ENCODE assay signal across 9 mouse cellular contexts in the genomic region with DNA sequence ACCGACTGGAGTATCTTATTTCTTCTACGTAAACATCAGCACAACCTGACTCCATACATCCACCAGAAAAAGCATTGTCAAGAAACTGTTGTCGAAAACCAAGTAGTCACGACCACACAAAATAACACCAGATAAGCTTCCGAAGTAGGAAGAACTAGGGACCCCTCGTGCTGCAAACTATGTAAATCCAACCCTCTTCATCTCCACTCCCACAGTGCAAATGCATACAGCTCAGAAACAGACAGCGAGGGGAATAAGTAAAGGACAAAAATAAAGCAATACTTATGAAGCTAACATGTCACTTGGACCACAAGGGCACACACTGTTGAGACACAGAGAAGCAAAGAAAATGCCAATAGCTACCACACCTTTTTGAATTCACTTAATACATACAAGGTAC. TPM values are rescaled to one million over a fixed set of nuclear protein-coding genes. Genes with fewer than 3 reads are reported as not detected.
DNase-seq lines count a peak whose midpoint lies in the region; ATAC-seq and TF ChIP-seq lines count a peak whose summit lies in the region.
"Had no signal": no experiment of that assay in that cellular context is flagged by ENCODE, and none has a peak within 500 bp of the region (broad histone marks: within the 10 kb centered on the region; RNA-seq: fewer than 3 reads in every experiment).

No protein-coding gene starts in this region.

- peak overlapping the region; percentile 82 for H3K4me3 ChIP-seq in kidney, postnatal 0 days (replicated peaks; ENCODE audit: low read depth, low read length)
- peak overlapping the region; percentile 77 for H3K4me3 ChIP-seq in forebrain, embryonic 12.5 days (replicated peaks)
- H3K4me3 ChIP-seq in hindbrain, embryonic 15.5 days = peak overlapping the region; percentile 68
- peak overlapping the region; percentile 59 for H3K4me3 ChIP-seq in neural tube, embryonic 14.5 days (ENCODE audit: low read depth, low read length)

- 23% methylated on average over 7 of the region's 7 CpGs for WGBS in kidney, postnatal 0 days
- WGBS in forebrain, embryonic 12.5 days = 71% methylated on average over 7 of the region's 7 CpGs
- WGBS in hindbrain, embryonic 15.5 days = 48% methylated on average over 7 of the region's 7 CpGs
- WGBS in neural tube, embryonic 14.5 days = 65% methylated on average over 7 of the region's 7 CpGs

- peak overlapping the region; percentile 79 for H3K4me2 ChIP-seq in kidney, postnatal 0 days (ENCODE audit: low read length)
- H3K4me2 ChIP-seq in forebrain, embryonic 12.5 days = peak overlapping the region; percentile 69
- peak overlapping the region; percentile 73 for H3K4me2 ChIP-seq in hindbrain, embryonic 15.5 days
- H3K4me2 ChIP-seq in neural tube, embryonic 14.5 days (ENCODE audit: low read depth, low read length) = peak overlapping the region; percentile 85

- peak overlapping the region; percentile 49; the same call in 1 of the 2 replicates for H3K9ac ChIP-seq in kidney, postnatal 0 days (ENCODE audit: low read depth, low read length)
- H3K9ac ChIP-seq in forebrain, embryonic 12.5 days = peak overlapping the region; percentile 97; the same call in 1 of the 2 replicates
- peak overlapping the region; percentile 92 for H3K9ac ChIP-seq in hindbrain, embryonic 15.5 days
- no peak overlapping the region for H3K9ac ChIP-seq in neural tube, embryonic 14.5 days (replicated peaks; ENCODE audit: low read depth, low read length)

- H3K4me1 ChIP-seq in kidney, postnatal 0 days (replicated peaks; ENCODE audit: insufficient read depth, low read length) = peaks cover 12% of the 10 kb centered on the region; the same call in 1 of the 2 replicates
- H3K4me1 ChIP-seq in forebrain, embryonic 12.5 days = peaks cover 78% of the 10 kb centered on the region
- H3K4me1 ChIP-seq in hindbrain, embryonic 15.5 days (replicated peaks) = peaks cover 37% of the 10 kb centered on the region
- H3K4me1 ChIP-seq in neural tube, embryonic 14.5 days (ENCODE audit: control insufficient read depth, insufficient read depth, low read length) = peaks cover 46% of the 10 kb centered on the region

- H3K27me3 ChIP-seq in kidney, postnatal 0 days (ENCODE audit: insufficient read depth, low read length) = no peaks in the 10 kb centered on the region
- peaks cover 14% of the 10 kb centered on the region for H3K27me3 ChIP-seq in forebrain, embryonic 12.5 days
- no peaks in the 10 kb centered on the region for H3K27me3 ChIP-seq in hindbrain, embryonic 15.5 days
- H3K27me3 ChIP-seq in neural tube, embryonic 14.5 days (ENCODE audit: control insufficient read depth, insufficient read depth, low read length) = no peaks in the 10 kb centered on the region

- H3K27ac ChIP-seq in kidney, postnatal 0 days = peak overlapping the region; percentile 42
- H3K27ac ChIP-seq in forebrain, embryonic 12.5 days = 0 out of 2 replicates have a peak overlapping the region, but pooled peaks have one; percentile 50
- peak overlapping the region; percentile 97 for H3K27ac ChIP-seq in hindbrain, embryonic 15.5 days (replicated peaks)
- 0 out of 2 replicates have a peak overlapping the region, but pooled peaks have one; percentile 4 for H3K27ac ChIP-seq in neural tube, embryonic 14.5 days (ENCODE audit: low read depth, low read length)

- peak; percentile 58 for DNase-seq in kidney, postnatal 0 days (ENCODE audit: low spot score)
- no peak for DNase-seq in kidney, postnatal 36 days
- no peak for DNase-seq in frontal cortex, postnatal 10 days (ENCODE audit: low spot score in 2 of 2)
- DNase-seq in B cell, adult 2 months = no peak
- DNase-seq: gastrocnemius, postnatal 10 days; lung, adult 2 months had no signal

- no peak for ATAC-seq in kidney, postnatal 0 days (replicated peaks; ENCODE audit: low FRiP score, low read depth)
- no peak for ATAC-seq in forebrain, embryonic 12.5 days (ENCODE audit: low FRiP score)
- ATAC-seq in hindbrain, embryonic 15.5 days (ENCODE audit: low FRiP score, low read depth) = no peak
- ATAC-seq in neural tube, embryonic 14.5 days (ENCODE audit: low read depth) = no peak

- peaks cover 7% of the 10 kb centered on the region; the same call in 1 of the 2 replicates for H3K36me3 ChIP-seq in kidney, postnatal 0 days (ENCODE audit: insufficient read depth, low read length)
- H3K36me3 ChIP-seq in forebrain, embryonic 12.5 days (replicated peaks) = peaks cover 13% of the 10 kb centered on the region; the same call in 1 of the 2 replicates
- H3K36me3 ChIP-seq in hindbrain, embryonic 15.5 days = no peaks in the 10 kb centered on the region
- no peaks in the 10 kb centered on the region for H3K36me3 ChIP-seq in neural tube, embryonic 14.5 days (ENCODE audit: control insufficient read depth, insufficient read depth, low read length)

- no peaks in the 10 kb centered on the region for H3K9me3 ChIP-seq in kidney, postnatal 0 days (replicated peaks; ENCODE audit: low read length)
- H3K9me3 ChIP-seq in forebrain, embryonic 12.5 days = no peaks in the 10 kb centered on the region
- H3K9me3 ChIP-seq in hindbrain, embryonic 15.5 days = no peaks in the 10 kb centered on the region
- H3K9me3 ChIP-seq in neural tube, embryonic 14.5 days (ENCODE audit: control insufficient read depth, low read length) = no peaks in the 10 kb centered on the region

- no peak for TF ChIP-seq CTCF in kidney, postnatal 0 days (IDR thresholded peaks at IDR 0.05; ENCODE audit: low read depth)

RNA-seq across cellular contexts. Expression of gene Meis2, which starts 8.8 kb away (rescaled TPM):
- polyA plus RNA-seq in kidney, postnatal 0 days (2015; fragmentation: Nextera tagmentation; extraction: Ambion mirVana) = 52.8 and 60.4 TPM in 2 replicates
- polyA plus RNA-seq in forebrain, embryonic 12.5 days (2016; fragmentation: Nextera tagmentation; extraction: Ambion mirVana) = 104 and 111 TPM in 2 replicates
- 139 and 140 TPM in 2 replicates for polyA plus RNA-seq in hindbrain, embryonic 15.5 days (2015; fragmentation: Nextera tagmentation; extraction: Ambion mirVana)
- 102 and 117 TPM in 2 replicates for polyA plus RNA-seq in neural tube, embryonic 14.5 days (2014; fragmentation: Nextera tagmentation; extraction: Ambion mirVana)

Comparison
In these comparisons a context has a peak if more than half of its experiments do, and no peak if none do; other contexts are left out.
1. H3K27ac ChIP-seq: peak in every context shown above with its lines; median percentile 97 in hindbrain, embryonic 15.5 days; 50 in forebrain, embryonic 12.5 days; 42 in kidney, postnatal 0 days; 4 in neural tube, embryonic 14.5 days.